Comparison of ENCODE assay signal across 9 mouse cellular contexts in genomic region chr6:36809311-36809726, GRCm38 (mm10). TPM values are rescaled to one million over a fixed set of nuclear protein-coding genes. Genes with fewer than 3 reads are reported as not detected.
DNase-seq lines count a peak whose midpoint lies in the region; ATAC-seq and TF ChIP-seq lines count a peak whose summit lies in the region.
"Had no signal": no experiment of that assay in that cellular context is flagged by ENCODE, and none has a peak within 500 bp of the region (broad histone marks: within the 10 kb centered on the region; RNA-seq: fewer than 3 reads in every experiment).

No protein-coding gene starts in this region.

- H3K9ac ChIP-seq in forebrain, embryonic 14.5 days (ENCODE audit: low read length): peak overlapping the region; percentile 91
- H3K9ac ChIP-seq in liver, postnatal 0 days (replicated peaks): no peak overlapping the region

- peak overlapping the region; percentile 65 for H3K4me3 ChIP-seq in forebrain, embryonic 14.5 days (ENCODE audit: low read depth, low read length)
- peak overlapping the region; percentile 17; the same call in 1 of the 2 replicates for H3K4me3 ChIP-seq in liver, postnatal 0 days (ENCODE audit: low read depth, low read length)
- H3K4me3 ChIP-seq: erythroblast, embryonic 14.5 days had no signal

- under 1% methylated on average over 7 of the region's 7 CpGs for WGBS in forebrain, embryonic 14.5 days
- 27% methylated on average over 7 of the region's 7 CpGs for WGBS in liver, postnatal 0 days (ENCODE audit: insufficient replicate concordance)

- peaks cover 3% of the 10 kb centered on the region; the same call in 1 of the 2 replicates for H3K36me3 ChIP-seq in forebrain, embryonic 14.5 days (ENCODE audit: control insufficient read depth, insufficient read depth, low read length)
- no peaks in the 10 kb centered on the region for H3K36me3 ChIP-seq in liver, postnatal 0 days (replicated peaks; ENCODE audit: insufficient read depth, low read length)

- peak; percentile 60 for ATAC-seq in forebrain, embryonic 14.5 days
- no peak for ATAC-seq in liver, postnatal 0 days
- ATAC-seq in inflammation-experienced regulatory T-cells, adult 6 months: no peak

- no peaks in the 10 kb centered on the region for H3K27me3 ChIP-seq in forebrain, embryonic 14.5 days (replicated peaks; ENCODE audit: control insufficient read depth, insufficient read depth, low read length)
- 0 out of 2 replicates have a peak, but pooled peaks cover 7% of the 10 kb centered on the region for H3K27me3 ChIP-seq in liver, postnatal 0 days (ENCODE audit: insufficient read depth, low read length)

- peaks cover 10% of the 10 kb centered on the region for H3K4me1 ChIP-seq in forebrain, embryonic 14.5 days (ENCODE audit: control insufficient read depth, insufficient read depth, low read length)
- H3K4me1 ChIP-seq in liver, postnatal 0 days (ENCODE audit: insufficient read depth): no peaks in the 10 kb centered on the region

- H3K4me2 ChIP-seq in forebrain, embryonic 14.5 days (ENCODE audit: low read length): peak overlapping the region; percentile 72
- peak overlapping the region; percentile 53 for H3K4me2 ChIP-seq in liver, postnatal 0 days (ENCODE audit: low read depth, low read length)

- H3K9me3 ChIP-seq in forebrain, embryonic 14.5 days (replicated peaks; ENCODE audit: control insufficient read depth, low read length): no peaks in the 10 kb centered on the region
- H3K9me3 ChIP-seq in liver, postnatal 0 days (ENCODE audit: low read length): no peaks in the 10 kb centered on the region

- TF ChIP-seq CTCF in liver, postnatal 0 days (IDR thresholded peaks at IDR 0.05; ENCODE audit: low read depth): no peak

- intact Hi-C loops in gastrocnemius, postnatal 14 days (cut with DNase I; ENCODE audit: low total_unique reads): no loop called here

- DNase-seq in gastrocnemius, postnatal 10 days: peak; percentile 18
- no peak for DNase-seq in gastrocnemius, postnatal 14 days
- DNase-seq in cerebellum, adult 11 months: peak; percentile 48
- DNase-seq in forebrain, embryonic 14.5 days (ENCODE audit: low spot score): peak; percentile 60
- peak; percentile 59 for DNase-seq in kidney, adult 9 months
- DNase-seq in liver, postnatal 0 days: no peak
- DNase-seq in right cerebral cortex, postnatal 10 days (ENCODE audit: low spot score in 2 of 2): peak; percentile 69

- peak overlapping the region; percentile 81 for H3K27ac ChIP-seq in forebrain, embryonic 14.5 days (ENCODE audit: low read depth, low read length)
- no peak overlapping the region for H3K27ac ChIP-seq in liver, postnatal 0 days (ENCODE audit: low read depth)

- TF ChIP-seq EP300 in liver, postnatal 0 days (IDR thresholded peaks at IDR 0.05; ENCODE audit: low read depth): no peak

RNA-seq across cellular contexts. Expression of gene Ptn, which starts 0.7 kb away (rescaled TPM):
- total RNA-seq in gastrocnemius, postnatal 10 days (2021): 10 to 100 TPM; 48.4 to 57.8 TPM
- total RNA-seq in gastrocnemius, postnatal 14 days (2021): 10 to 100 TPM; 14.4 to 22.2 TPM
- 532 and 624 TPM in 2 replicates for polyA plus RNA-seq in forebrain, embryonic 14.5 days (2014; fragmentation: Nextera tagmentation; extraction: Ambion mirVana)
- 3.6 and 4.2 TPM in 2 replicates for polyA plus RNA-seq in liver, postnatal 0 days (2015; fragmentation: Nextera tagmentation; extraction: Ambion mirVana)
- polyA plus RNA-seq in inflammation-experienced regulatory T-cells, adult 6 months (2017; shearing (Covaris generic)): under 1 TPM in 1 of 3 experiments, not detected in 2; 0.38 TPM
- polyA plus RNA-seq: erythroblast, embryonic 14.5 days had no signal

Comparison
In these comparisons a context has a peak if more than half of its experiments do, and no peak if none do; other contexts are left out.
1. DNase-seq: peak in gastrocnemius, postnatal 10 days (single experiment), cerebellum, adult 11 months (single experiment), forebrain, embryonic 14.5 days (single experiment), kidney, adult 9 months (single experiment) and right cerebral cortex, postnatal 10 days (2 of 2); none in gastrocnemius, postnatal 14 days (single experiment) and liver, postnatal 0 days (single experiment).
2. RNA of gene Ptn, which starts 0.7 kb away (polyA plus RNA-seq): 532 to 624 TPM in forebrain, embryonic 14.5 days; 3.6 to 4.2 TPM in liver, postnatal 0 days and 0.38 TPM in inflammation-experienced regulatory T-cells, adult 6 months; every median in the first group is over 100 times any median in the second.